Mouse (Mus musculus) limb, embryonic 10.5 days (tissue): ENCODE measurements around the gene Adamts4. TPM values are rescaled to one million over a fixed set of nuclear protein-coding genes. Genes with fewer than 3 reads are reported as not detected.
A peak's percentile ranks its signal among the peaks of the same experiment; 100 is the strongest.

Experiments used
- DNase-seq: peaks from one replicate; pipeline ENCODE4 v3.0.0-alpha.2; 2017; ENCODE audit warnings: low spot score
- H3K27ac ChIP-seq: fragments of 300-500 bp; sonication (generic); 2 replicates; pipeline ENCODE4 v1.5.1; 2016; ENCODE audit warnings: mild to moderate bottlenecking
- H3K27me3 ChIP-seq: fragments of 300-500 bp; sonication (generic); 2 replicates; pipeline ENCODE4 v1.6.1; 2016; ENCODE audit warnings: low read depth, mild to moderate bottlenecking; ENCODE audit not compliant: poor library complexity, severe bottlenecking
- H3K36me3 ChIP-seq: fragments of 300-500 bp; sonication (generic); 2 replicates; pipeline ENCODE4 v1.6.1; 2016; ENCODE audit warnings: mild to moderate bottlenecking, moderate library complexity
- H3K4me1 ChIP-seq: fragments of 300-500 bp; sonication (generic); 2 replicates; pipeline ENCODE4 v1.6.1; 2016
- H3K4me3 ChIP-seq: fragments of 300-500 bp; sonication (generic); 2 replicates; pipeline ENCODE4 v1.5.1; 2016; ENCODE audit warnings: mild to moderate bottlenecking, moderate library complexity
- H3K9me3 ChIP-seq: fragments of 300-500 bp; sonication (generic); replicated peaks from 2 replicates; pipeline ENCODE4 v1.6.1; 2016; ENCODE audit warnings: mild to moderate bottlenecking
- WGBS: fragments of 180-500 bp; shearing (Covaris S2); methylation state at CpG from one replicate; pipeline ENCODE4 v1.1.7; 2016; 5-methylcytosine and 5-hydroxymethylcytosine counted together
- polyA plus RNA-seq: library from polyadenylated mRNA; unstranded; fragments of >200 nt; fragmentation: Nextera tagmentation; extraction: Ambion mirVana; gene quantifications from 2 replicates; pipeline ENCODE4 v1.2.1, GENCODE M21; 2016

Adamts4 gene
- polyA plus RNA-seq, 1 experiment from 2014 or later = 10.5 TPM

GRCm38 (mm10) chr1:171250680-171251593 lies 716 bp downstream of the Adamts4 start, which contains the start of gene Ndufs2:
TSS of gene Ndufs2 (minus strand) at chr1:171251388.
- Histone ChIP-seq H3K4me1 (peaks cover 65% of the 10 kb centered on the region), H3K36me3 (peaks cover 30% of the 10 kb centered on the region), H3K27me3 (no peaks in the 10 kb centered on the region), H3K9me3 (no peaks in the 10 kb centered on the region), H3K4me3 (peak within 1 kb of the TSS; percentile 53), H3K27ac (peak within 1 kb of the TSS; percentile 91)
- peak; percentile 68 for DNase-seq
- WGBS = 17% methylated on average over 26 of the region's 26 CpGs

GRCm38 (mm10) chr1:171251594-171252324 lies 1.5 kb downstream of the Adamts4 start:
- Histone ChIP-seq H3K36me3 (peaks cover 38% of the 10 kb centered on the region), H3K27me3 (no peaks in the 10 kb centered on the region), H3K27ac (peak overlapping the region; percentile 91), H3K4me1 (peaks cover 61% of the 10 kb centered on the region), H3K4me3 (peak overlapping the region; percentile 53), H3K9me3 (no peaks in the 10 kb centered on the region)
- DNase-seq = peak; percentile 75
- 3% methylated on average over 13 of the region's 13 CpGs for WGBS

- no peaks in the 10 kb centered on the region for H3K9me3 ChIP-seq
- peak overlapping the region; percentile 91 for H3K27ac ChIP-seq
- no peaks in the 10 kb centered on the region for H3K27me3 ChIP-seq
- H3K4me1 ChIP-seq = peaks cover 58% of the 10 kb centered on the region
- peak overlapping the region; percentile 53 for H3K4me3 ChIP-seq
- H3K36me3 ChIP-seq = peaks cover 38% of the 10 kb centered on the region
- 56% methylated on average over 17 of the region's 17 CpGs for WGBS
- DNase-seq = no peak
These were observed 2.2 kb downstream of the Adamts4 start for GRCm38 (mm10) chr1:171252415-171252814.

GRCm38 (mm10) chr1:171256095-171256818 lies 6.0 kb downstream of the Adamts4 start:
- Histone ChIP-seq H3K36me3 (peaks cover 55% of the 10 kb centered on the region), H3K27me3 (no peaks in the 10 kb centered on the region), H3K4me3 (no peak overlapping the region), H3K4me1 (peaks cover 22% of the 10 kb centered on the region), H3K27ac (no peak overlapping the region), H3K9me3 (no peaks in the 10 kb centered on the region)
- 92% methylated on average over 24 of the region's 24 CpGs for WGBS
- DNase-seq = no peak

- Histone ChIP-seq H3K9me3 (no peaks in the 10 kb centered on the region), H3K27ac (no peak overlapping the region), H3K36me3 (peaks cover 55% of the 10 kb centered on the region), H3K27me3 (no peaks in the 10 kb centered on the region), H3K4me3 (no peak overlapping the region), H3K4me1 (peaks cover 15% of the 10 kb centered on the region)
- DNase-seq = peak; percentile 79
- WGBS = 67% methylated on average over 15 of the region's 15 CpGs
These were observed 6.8 kb downstream of the Adamts4 start for GRCm38 (mm10) chr1:171256937-171257548.

- Histone ChIP-seq H3K9me3 (no peaks in the 10 kb centered on the region), H3K4me3 (no peak overlapping the region), H3K27me3 (no peaks in the 10 kb centered on the region), H3K27ac (no peak overlapping the region), H3K36me3 (peaks cover 54% of the 10 kb centered on the region), H3K4me1 (peaks cover 12% of the 10 kb centered on the region)
- WGBS = 92% methylated on average over 9 of the region's 9 CpGs
- no peak for DNase-seq
These were observed 7.6 kb downstream of the Adamts4 start for GRCm38 (mm10) chr1:171257781-171258180.

- whole genome bisulfite sequencing = 84% methylated on average over 17 of the region's 17 CpGs
- no peaks in the 10 kb centered on the region for H3K27me3 ChIP-seq
- no peak overlapping the region for H3K4me3 ChIP-seq
- H3K4me1 ChIP-seq = peaks cover 16% of the 10 kb centered on the region
- no peak for DNase-seq
- peaks cover 42% of the 10 kb centered on the region for H3K36me3 ChIP-seq
- no peak overlapping the region for H3K27ac ChIP-seq
- no peaks in the 10 kb centered on the region for H3K9me3 ChIP-seq
These were observed 8.7 kb downstream of the Adamts4 start for GRCm38 (mm10) chr1:171258921-171259320.

- Histone ChIP-seq H3K9me3 (no peaks in the 10 kb centered on the region), H3K4me3 (no peak overlapping the region), H3K27ac (no peak overlapping the region), H3K4me1 (peaks cover 16% of the 10 kb centered on the region), H3K36me3 (peaks cover 31% of the 10 kb centered on the region), H3K27me3 (no peaks in the 10 kb centered on the region)
- 66% methylated on average over 3 of the region's 3 CpGs for WGBS
- no peak for DNase-seq
These were observed 10.1 kb downstream of the Adamts4 start for GRCm38 (mm10) chr1:171260316-171260715.

- peaks cover 16% of the 10 kb centered on the region for H3K36me3 ChIP-seq
- 16% methylated on average over 8 of the region's 8 CpGs for WGBS
- DNase-seq = no peak
- no peaks in the 10 kb centered on the region for H3K27me3 ChIP-seq
- H3K4me1 ChIP-seq = peaks cover 16% of the 10 kb centered on the region
- H3K4me3 ChIP-seq = peak overlapping the region; percentile 28
- H3K27ac ChIP-seq = 0 out of 2 replicates have a peak overlapping the region, but pooled peaks have one; percentile 40
- no peaks in the 10 kb centered on the region for H3K9me3 ChIP-seq
These were observed 12.4 kb downstream of the Adamts4 start for GRCm38 (mm10) chr1:171262594-171263130.

GRCm38 (mm10) chr1:171263185-171263611 lies 13.0 kb downstream of the Adamts4 start:
- Histone ChIP-seq H3K9me3 (no peaks in the 10 kb centered on the region), H3K36me3 (peaks cover 11% of the 10 kb centered on the region), H3K27me3 (no peaks in the 10 kb centered on the region), H3K4me3 (peak overlapping the region; percentile 28), H3K4me1 (peaks cover 16% of the 10 kb centered on the region), H3K27ac (no peak overlapping the region)
- DNase-seq = no peak
- WGBS = 6% methylated on average over 2 of the region's 2 CpGs

GRCm38 (mm10) chr1:171263666-171264461 lies 13.6 kb downstream of the Adamts4 start:
- no peak for DNase-seq
- no peaks in the 10 kb centered on the region for H3K9me3 ChIP-seq
- no peak overlapping the region for H3K27ac ChIP-seq
- WGBS = 84% methylated on average over 3 of the region's 3 CpGs
- no peaks in the 10 kb centered on the region for H3K27me3 ChIP-seq
- peaks cover 6% of the 10 kb centered on the region for H3K36me3 ChIP-seq
- H3K4me3 ChIP-seq = no peak overlapping the region
- peaks cover 16% of the 10 kb centered on the region for H3K4me1 ChIP-seq
